Mouse (Mus musculus) cerebellum, adult 8-10 months (tissue): ENCODE measurements around the gene Cacna2d2.

Experiments
- DNase-seq: peaks from one replicate; pipeline ENCODE4 v3.0.0; 2022

The Cacna2d2 gene

GRCm38 (mm10) chr9:107409449-107409848, 10.0 kb downstream of the Cacna2d2 start:
- no peak for DNase-seq

GRCm38 (mm10) chr9:107417106-107417505, 17.7 kb downstream of the Cacna2d2 start:
- no peak for DNase-seq

GRCm38 (mm10) chr9:107419491-107420244, 20.3 kb downstream of the Cacna2d2 start:
- no peak for DNase-seq

DNA sequence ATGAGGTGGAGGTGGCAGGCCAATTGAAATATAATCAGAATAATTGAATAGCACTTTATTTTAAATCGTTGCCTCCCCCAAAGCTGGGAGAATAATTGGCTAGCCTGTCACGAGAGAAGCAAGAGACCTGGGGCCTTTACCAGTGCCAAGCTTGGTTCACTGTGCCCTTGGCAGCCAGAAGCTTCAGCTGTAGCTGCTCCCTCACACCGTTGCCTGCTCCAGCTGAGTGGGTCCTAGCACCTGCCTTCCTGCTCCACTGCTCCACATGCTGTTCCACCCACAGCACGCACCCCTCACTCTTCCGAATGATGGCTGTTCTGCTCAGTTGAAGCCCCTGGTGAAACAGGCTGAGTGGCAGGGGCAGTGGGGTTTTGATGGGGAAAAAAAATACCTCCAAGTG, 21.5 kb downstream of the Cacna2d2 start:
- no peak for DNase-seq

DNA sequence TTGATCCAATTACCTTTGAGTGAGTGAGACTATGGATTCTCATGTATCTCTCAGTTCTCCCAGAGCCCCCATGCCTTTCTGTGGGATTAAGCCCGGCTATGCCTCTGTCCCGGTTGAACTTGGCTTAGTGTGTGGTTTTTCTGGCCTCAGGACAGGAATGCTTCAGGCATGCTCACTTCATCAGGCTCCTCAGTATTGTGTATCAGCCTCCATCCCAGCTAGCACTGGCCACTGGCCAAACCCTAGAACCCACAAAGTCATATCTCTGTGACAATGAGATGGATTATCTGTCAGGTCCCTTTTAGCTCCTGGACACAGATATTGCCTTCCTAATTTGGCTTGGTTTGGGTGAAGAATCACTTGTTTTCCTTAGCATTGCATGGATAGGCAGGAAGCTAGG, 23.5 kb downstream of the Cacna2d2 start:
- no peak for DNase-seq

DNA sequence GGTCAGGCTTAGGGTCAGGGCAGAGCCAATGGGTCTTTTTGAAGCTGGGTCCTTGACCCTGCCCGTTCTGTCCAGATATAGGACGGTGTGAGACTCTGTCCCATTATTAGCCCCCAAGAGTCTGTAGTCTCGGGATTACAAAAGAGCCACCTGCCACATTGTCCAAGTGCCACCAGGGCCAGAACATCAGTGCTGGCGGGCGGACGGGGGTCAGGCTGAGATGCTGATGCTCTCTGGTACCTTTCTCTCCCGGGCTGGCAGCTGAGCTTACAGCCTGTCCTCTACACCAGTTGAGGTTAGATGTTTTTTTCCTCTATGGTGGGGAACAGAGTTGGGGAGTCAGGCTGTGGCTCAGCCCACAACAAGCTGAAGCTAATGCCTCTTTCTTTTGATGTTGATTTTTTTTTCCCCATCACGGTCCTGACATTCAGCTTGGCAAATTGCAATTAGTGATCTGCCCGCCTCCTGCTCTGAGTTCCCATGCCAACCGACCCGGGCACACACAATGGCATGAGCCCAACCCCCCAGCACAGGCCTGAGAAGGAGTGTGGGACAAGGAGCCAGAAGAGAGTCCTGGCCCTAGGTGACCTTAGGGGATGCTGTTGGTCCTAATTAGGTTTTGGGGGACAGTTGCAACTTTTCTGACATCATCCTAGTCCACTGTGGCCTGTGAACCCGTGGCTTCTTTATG, 25.2 kb downstream of the Cacna2d2 start:
- DNase-seq: peak; percentile 45

- DNase-seq: peak; percentile 46
Measured at GRCm38 (mm10) chr9:107427876-107428275, 28.5 kb downstream of the Cacna2d2 start.

GRCm38 (mm10) chr9:107428451-107429186, 29.2 kb downstream of the Cacna2d2 start:
- no peak for DNase-seq

GRCm38 (mm10) chr9:107430445-107430844, 31.0 kb downstream of the Cacna2d2 start:
- DNase-seq: no peak

- DNase-seq: no peak
Measured at GRCm38 (mm10) chr9:107432546-107432945, 33.1 kb downstream of the Cacna2d2 start.

DNA sequence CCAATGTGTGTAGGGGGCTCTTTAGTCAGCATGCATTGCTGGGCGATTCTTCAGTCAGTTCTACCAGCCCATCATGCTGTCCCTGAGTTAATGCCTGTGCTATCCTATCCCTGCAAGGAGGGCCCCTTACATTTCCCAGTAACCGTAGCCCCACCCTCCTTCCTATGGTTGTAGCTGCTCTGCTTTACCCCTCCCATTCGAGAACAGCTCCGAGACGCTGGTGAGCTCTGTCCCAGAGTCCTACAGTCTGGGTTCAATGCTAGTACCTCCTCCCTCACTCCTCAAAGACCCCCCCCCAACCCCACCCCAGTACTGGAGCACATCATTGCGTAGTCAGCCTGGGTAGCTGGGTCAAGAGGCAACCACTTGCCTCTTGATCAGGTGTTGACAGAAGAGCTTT, 35.4 kb downstream of the Cacna2d2 start:
- DNase-seq: no peak

DNA sequence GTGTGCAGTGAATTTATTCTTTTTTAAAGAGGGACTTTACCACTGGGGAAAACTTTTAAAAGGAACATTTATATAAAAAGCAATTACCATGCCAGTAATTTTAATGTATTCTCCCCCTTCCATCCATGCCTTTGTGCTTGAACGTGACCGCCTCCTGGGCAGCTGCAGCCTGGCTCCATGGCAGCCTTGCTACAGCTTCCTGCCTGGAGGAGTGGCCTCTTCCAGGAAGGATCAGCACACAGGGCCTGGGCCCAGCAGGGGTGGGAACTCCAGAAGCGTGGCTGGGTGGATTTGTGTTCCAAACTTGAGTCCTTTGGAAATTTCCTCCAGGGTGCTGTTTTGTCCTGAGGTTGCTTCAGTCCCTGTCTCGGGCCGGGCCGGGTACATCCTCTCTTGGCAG, 35.9 kb downstream of the Cacna2d2 start:
- no peak for DNase-seq

DNA sequence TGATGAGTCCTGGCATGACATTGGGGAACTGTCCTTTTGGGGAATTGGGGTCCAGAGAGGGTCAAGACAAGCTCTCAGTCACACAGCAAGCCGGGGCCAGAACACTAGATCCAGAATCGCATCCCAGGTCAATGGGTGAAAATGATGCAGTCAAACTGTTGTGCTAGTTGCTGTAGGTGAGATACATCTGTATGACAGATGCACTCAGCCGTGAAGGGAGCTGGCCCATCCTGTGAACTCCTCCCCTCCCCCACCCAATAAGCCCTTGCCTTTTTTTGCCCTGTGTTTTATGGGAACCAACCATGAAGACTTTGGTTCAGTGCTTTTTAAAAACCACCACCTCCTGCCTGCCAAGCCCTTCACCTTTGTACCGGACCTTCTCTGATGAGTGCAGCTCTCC, 43.5 kb downstream of the Cacna2d2 start:
- DNase-seq: no peak

GRCm38 (mm10) chr9:107443324-107443723, 43.9 kb downstream of the Cacna2d2 start:
- no peak for DNase-seq

DNA sequence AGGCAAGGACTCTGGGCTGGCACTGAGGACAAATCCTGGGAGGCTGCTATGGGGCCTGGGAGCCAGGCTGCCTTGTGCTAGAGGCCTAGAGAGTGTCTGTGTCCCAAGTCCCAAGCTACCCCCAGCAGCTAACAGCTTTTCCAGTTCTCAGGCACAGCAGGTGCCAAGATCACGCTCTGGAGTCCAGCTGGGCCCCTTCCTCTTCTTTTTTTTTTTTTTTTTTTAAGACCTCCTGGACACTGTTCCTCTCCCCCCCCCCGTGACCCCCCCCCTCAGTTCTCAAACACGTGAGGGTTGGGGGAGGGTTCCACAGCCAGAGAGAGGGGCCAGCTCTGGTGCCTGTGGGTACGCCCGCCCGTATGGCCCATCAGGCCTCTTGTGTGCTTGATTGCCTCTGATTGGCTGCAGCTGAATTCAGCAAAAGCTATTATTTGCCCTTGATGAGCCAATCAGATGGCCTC, 45.6 kb downstream of the Cacna2d2 start:
- DNase-seq: no peak

DNA sequence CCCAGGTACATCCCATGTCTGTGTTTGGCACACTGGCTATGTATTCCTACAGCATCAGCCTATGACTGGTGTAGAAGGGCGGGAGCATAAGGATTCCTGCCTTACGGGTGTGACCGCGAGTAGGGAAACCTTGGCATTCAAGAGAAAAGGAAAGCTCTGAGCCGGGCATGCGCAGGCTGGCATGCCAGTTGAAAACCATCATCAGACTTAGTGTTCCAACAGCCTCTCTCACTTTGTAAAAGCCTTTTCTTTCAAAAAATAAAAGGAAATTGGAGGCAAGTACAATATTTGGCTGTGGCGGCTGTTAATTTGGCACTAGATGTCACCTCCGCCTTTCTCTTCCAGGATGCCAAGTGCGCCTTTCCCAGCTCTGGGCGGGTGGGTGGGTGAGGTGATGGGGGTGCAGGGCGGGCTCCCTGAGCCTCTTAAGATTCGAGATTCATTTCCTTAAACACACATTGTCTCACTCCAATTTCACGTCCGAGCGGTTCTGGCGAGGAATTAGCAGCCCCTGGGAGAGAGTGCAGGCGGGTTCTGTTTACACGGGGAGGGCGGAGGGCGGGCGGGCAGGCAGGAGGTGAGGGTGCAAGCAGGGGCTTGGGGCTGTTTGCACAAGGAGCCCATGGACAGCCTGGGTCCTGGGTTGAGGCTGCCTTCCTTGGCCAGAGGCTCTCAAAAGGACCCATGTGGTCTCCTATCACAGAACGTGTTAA, 49.5 kb downstream of the Cacna2d2 start:
- no peak for DNase-seq

DNA sequence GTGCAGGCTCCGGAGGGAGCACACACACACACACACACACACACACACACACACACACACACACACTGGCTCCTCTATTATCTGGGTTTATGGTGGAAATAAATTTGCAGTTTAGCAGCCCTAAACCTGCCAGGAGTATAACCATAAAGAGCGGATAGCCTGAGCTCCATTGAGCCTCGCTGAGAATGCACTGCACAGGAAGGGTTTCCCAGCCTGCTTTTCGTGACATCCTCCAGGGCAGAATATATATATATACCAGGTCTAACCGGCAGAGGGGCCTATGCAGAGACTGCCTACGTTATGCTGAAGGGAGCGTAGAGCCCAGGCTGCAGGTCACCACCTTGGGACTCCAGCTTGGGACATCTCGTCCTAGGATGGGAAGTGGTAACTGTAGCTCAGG, 52.0 kb downstream of the Cacna2d2 start:
- no peak for DNase-seq

- DNase-seq: no peak
Measured at GRCm38 (mm10) chr9:107451891-107452521, 52.6 kb downstream of the Cacna2d2 start.

DNA sequence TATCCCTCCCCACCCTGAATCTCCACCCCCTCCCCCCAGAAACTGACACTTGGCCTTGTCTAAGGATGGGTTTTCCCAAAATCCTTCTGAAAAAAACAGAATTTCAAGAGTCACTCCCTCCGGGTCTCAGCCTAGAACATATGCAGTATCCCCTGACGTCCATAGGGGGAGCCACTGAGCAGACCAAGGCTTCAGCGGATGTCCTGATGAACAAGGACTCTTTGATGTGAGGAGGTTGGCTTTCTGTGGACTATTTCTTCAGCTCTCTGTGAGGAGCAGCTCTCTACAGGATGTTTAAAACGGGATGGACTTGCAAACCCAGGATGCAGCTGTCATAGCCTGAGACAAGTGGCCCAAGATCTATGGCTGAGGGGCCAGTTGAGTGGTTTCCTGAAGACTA, 53.1 kb downstream of the Cacna2d2 start:
- no peak for DNase-seq

DNA sequence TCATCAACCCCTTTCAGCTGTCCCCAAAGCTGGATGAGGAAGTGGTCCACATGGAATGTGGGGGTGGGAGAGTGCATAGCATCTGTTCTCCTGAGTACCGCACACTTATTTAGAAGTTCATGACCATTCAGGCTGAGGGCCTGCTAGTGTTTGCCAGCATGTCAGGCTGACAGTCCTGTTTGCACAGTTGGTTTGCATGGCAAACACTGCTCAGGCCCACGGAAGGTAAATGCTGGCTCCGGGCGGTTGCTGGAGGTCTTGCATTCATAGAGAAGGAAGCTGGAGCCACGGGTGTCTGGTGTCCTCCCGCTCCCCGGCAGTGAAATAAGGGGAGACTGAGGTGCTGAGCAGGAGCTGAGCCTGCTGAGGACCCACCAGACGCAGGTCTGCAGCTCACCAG, 53.7 kb downstream of the Cacna2d2 start:
- DNase-seq: no peak

- no peak for DNase-seq
Measured at GRCm38 (mm10) chr9:107456667-107457066, 57.3 kb downstream of the Cacna2d2 start.

- no peak for DNase-seq
Measured at GRCm38 (mm10) chr9:107462907-107463306, 63.5 kb downstream of the Cacna2d2 start.

- peak; percentile 84 for DNase-seq
Measured at GRCm38 (mm10) chr9:107463509-107463908, 64.1 kb downstream of the Cacna2d2 start.
